Mouse (Mus musculus): ENCODE measurements at regions not wholly inside any gene's neighbourhood (a gene's known extent, or its start where the extent isn't known, plus 50 kb on each side); places are given as distances from the start of the nearest gene placed in this dataset.
A peak's percentile ranks its signal among the peaks of the same experiment; 100 is the strongest.

- Histone ChIP-seq H3K4me2 (replicated peaks) (no peak overlapping the region), H3K9me3 (ENCODE audit: control insufficient read depth, low read length) (no peaks in the 10 kb centered on the region), H3K4me1 (replicated peaks; ENCODE audit: control insufficient read depth, insufficient read depth, low read length) (no peaks in the 10 kb centered on the region), H3K4me3 (replicated peaks; ENCODE audit: low read length) (no peak overlapping the region), H3K36me3 (replicated peaks; ENCODE audit: control insufficient read depth, insufficient read depth) (no peaks in the 10 kb centered on the region), H3K27ac (no peak overlapping the region), H3K9ac (no peak overlapping the region), H3K27me3 (ENCODE audit: control insufficient read depth, insufficient read depth, low read length) (no peaks in the 10 kb centered on the region)
- DNase-seq (ENCODE audit: low spot score) (no peak), ATAC-seq (ENCODE audit: low FRiP score) (no peak)
- WGBS = 86% methylated on average over 3 of the region's 3 CpGs
Observed at GRCm38 (mm10) chr19:33043696-33044095, 286.4 kb downstream of the Pten start.

- Histone ChIP-seq H3K27me3 (ENCODE audit: control insufficient read depth, insufficient read depth, low read length) (no peaks in the 10 kb centered on the region), H3K9me3 (ENCODE audit: control insufficient read depth, low read length) (no peaks in the 10 kb centered on the region), H3K4me2 (replicated peaks) (no peak overlapping the region), H3K4me3 (replicated peaks; ENCODE audit: low read length) (no peak overlapping the region), H3K4me1 (replicated peaks; ENCODE audit: control insufficient read depth, insufficient read depth, low read length) (no peaks in the 10 kb centered on the region), H3K36me3 (replicated peaks; ENCODE audit: control insufficient read depth, insufficient read depth) (no peaks in the 10 kb centered on the region), H3K27ac (no peak overlapping the region), H3K9ac (no peak overlapping the region)
- DNase-seq (ENCODE audit: low spot score) (no peak), ATAC-seq (ENCODE audit: low FRiP score) (no peak)
- WGBS = 16% methylated on average over 9 of the region's 9 CpGs
Observed at GRCm38 (mm10) chr19:33048754-33049442, 291.6 kb downstream of the Pten start.

DNA sequence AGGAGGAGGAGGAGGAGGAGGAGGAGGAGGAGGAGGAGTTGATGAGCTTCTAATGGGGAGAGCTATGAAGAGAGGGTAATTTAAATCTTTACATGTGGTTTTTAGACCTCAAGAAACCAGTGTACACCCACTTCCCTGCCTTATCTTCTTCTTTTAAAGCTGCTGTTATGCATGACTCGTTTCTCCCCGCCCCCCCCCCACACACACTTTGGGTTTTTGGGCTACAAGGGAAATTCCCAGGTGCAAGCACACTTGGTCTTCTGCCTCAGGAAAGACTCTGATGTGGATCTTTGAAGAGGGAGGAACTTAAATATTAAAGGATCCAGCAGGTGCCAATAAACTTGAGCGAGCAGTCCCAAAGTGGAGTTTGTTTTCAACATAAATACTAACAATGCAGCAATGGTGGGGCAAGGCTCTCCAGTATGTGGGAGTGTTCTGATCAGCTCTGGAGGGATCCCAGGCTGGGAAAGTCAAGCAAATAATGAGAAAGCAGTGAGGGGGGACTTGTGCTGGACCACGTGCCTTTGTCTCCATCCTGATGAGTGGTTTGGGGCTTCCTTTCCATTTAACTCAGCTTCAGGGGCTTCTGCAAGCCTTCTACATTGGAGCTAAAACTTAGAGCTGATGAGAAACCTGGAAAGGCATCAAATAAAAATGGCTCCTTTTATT lies 296.0 kb downstream of the Pten start:
- WGBS = 74% methylated on average over 4 of the region's 4 CpGs
- Histone ChIP-seq H3K4me3 (replicated peaks; ENCODE audit: low read length) (no peak overlapping the region), H3K4me2 (replicated peaks) (no peak overlapping the region), H3K9me3 (ENCODE audit: control insufficient read depth, low read length) (no peaks in the 10 kb centered on the region), H3K27ac (no peak overlapping the region), H3K36me3 (replicated peaks; ENCODE audit: control insufficient read depth, insufficient read depth) (no peaks in the 10 kb centered on the region), H3K27me3 (ENCODE audit: control insufficient read depth, insufficient read depth, low read length) (no peaks in the 10 kb centered on the region), H3K4me1 (replicated peaks; ENCODE audit: control insufficient read depth, insufficient read depth, low read length) (no peaks in the 10 kb centered on the region), H3K9ac (no peak overlapping the region)
- ATAC-seq (ENCODE audit: low FRiP score) (no peak), DNase-seq (ENCODE audit: low spot score) (no peak)

- Histone ChIP-seq H3K4me2 (replicated peaks) (no peak overlapping the region), H3K4me3 (replicated peaks; ENCODE audit: low read length) (no peak overlapping the region), H3K27ac (no peak overlapping the region), H3K36me3 (replicated peaks; ENCODE audit: control insufficient read depth, insufficient read depth) (no peaks in the 10 kb centered on the region), H3K4me1 (replicated peaks; ENCODE audit: control insufficient read depth, insufficient read depth, low read length) (no peaks in the 10 kb centered on the region), H3K9ac (no peak overlapping the region), H3K27me3 (ENCODE audit: control insufficient read depth, insufficient read depth, low read length) (no peaks in the 10 kb centered on the region), H3K9me3 (ENCODE audit: control insufficient read depth, low read length) (no peaks in the 10 kb centered on the region)
- ATAC-seq (ENCODE audit: low FRiP score) = no peak
- 72% methylated on average over 10 of the region's 10 CpGs for WGBS
- no peak for DNase-seq (ENCODE audit: low spot score)
Observed at GRCm38 (mm10) chr19:33056372-33056791, 299.1 kb downstream of the Pten start.

- Histone ChIP-seq H3K27me3 (ENCODE audit: control insufficient read depth, insufficient read depth, low read length) (no peaks in the 10 kb centered on the region), H3K9ac (no peak overlapping the region), H3K27ac (no peak overlapping the region), H3K4me3 (replicated peaks; ENCODE audit: low read length) (no peak overlapping the region), H3K9me3 (ENCODE audit: control insufficient read depth, low read length) (no peaks in the 10 kb centered on the region), H3K4me1 (replicated peaks; ENCODE audit: control insufficient read depth, insufficient read depth, low read length) (no peaks in the 10 kb centered on the region), H3K4me2 (replicated peaks) (no peak overlapping the region), H3K36me3 (replicated peaks; ENCODE audit: control insufficient read depth, insufficient read depth) (no peaks in the 10 kb centered on the region)
- DNase-seq (ENCODE audit: low spot score) (no peak), ATAC-seq (ENCODE audit: low FRiP score) (no peak)
Observed at GRCm38 (mm10) chr19:33061006-33061405, 303.7 kb downstream of the Pten start.

DNA sequence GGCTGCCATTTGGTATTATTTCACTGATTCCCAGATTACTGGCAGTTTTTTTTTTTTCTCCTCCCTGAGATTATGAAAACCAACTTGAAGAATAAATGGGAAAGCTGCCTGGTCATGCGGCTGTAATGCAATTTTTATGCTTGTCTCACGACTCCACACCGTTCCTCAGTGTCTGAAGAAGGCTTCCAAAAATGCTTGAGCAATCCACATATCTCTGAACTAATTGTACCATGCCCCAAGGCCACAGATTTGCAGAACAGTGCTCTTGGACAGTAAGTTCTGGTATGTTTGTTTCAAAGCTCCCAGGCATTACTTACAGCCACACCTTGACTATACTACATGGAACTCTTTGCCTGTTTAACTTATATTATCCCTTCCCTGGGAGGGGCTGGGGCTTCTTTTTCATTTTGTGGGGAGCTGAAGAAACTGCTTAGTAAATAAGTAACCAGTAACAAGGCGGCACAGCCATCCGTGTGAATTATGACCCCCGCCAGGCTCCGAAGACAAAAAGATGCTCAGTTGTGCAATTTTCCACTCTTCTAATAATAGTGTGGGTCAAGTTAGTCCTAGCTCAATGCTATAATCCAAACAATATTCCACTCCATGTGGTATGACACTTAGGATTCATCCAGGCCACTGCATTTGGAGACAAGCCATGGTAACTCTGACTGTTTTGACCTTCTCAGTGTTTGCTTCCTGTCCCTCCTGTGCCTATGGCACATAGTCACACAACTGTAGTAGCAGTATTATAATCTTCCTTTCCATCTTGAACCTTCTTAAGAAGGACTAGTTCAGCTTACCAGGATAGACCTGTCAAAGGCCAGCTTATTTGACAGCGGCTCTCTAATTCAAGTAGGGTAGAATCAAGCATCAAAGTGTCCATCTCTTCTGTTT lies 305.1 kb downstream of the Pten start:
- H3K36me3 ChIP-seq (replicated peaks; ENCODE audit: control insufficient read depth, insufficient read depth) = no peaks in the 10 kb centered on the region
- no peak overlapping the region for H3K9ac ChIP-seq
- H3K9me3 ChIP-seq (ENCODE audit: control insufficient read depth, low read length) = no peaks in the 10 kb centered on the region
- no peak overlapping the region for H3K4me2 ChIP-seq (replicated peaks)
- DNase-seq (ENCODE audit: low spot score) (no peak), ATAC-seq (ENCODE audit: low FRiP score) (no peak)
- H3K4me1 ChIP-seq (replicated peaks; ENCODE audit: control insufficient read depth, insufficient read depth, low read length) = no peaks in the 10 kb centered on the region
- H3K4me3 ChIP-seq (replicated peaks; ENCODE audit: low read length) = no peak overlapping the region
- WGBS = 60% methylated on average over 8 of the region's 8 CpGs
- H3K27ac ChIP-seq = no peak overlapping the region
- H3K27me3 ChIP-seq (ENCODE audit: control insufficient read depth, insufficient read depth, low read length) = no peaks in the 10 kb centered on the region

GRCm38 (mm10) chr19:33065274-33066200 lies 308.2 kb downstream of the Pten start:
- Histone ChIP-seq H3K4me2 (replicated peaks) (no peak overlapping the region), H3K27ac (no peak overlapping the region), H3K27me3 (ENCODE audit: control insufficient read depth, insufficient read depth, low read length) (no peaks in the 10 kb centered on the region), H3K9ac (no peak overlapping the region), H3K4me3 (replicated peaks; ENCODE audit: low read length) (no peak overlapping the region), H3K36me3 (replicated peaks; ENCODE audit: control insufficient read depth, insufficient read depth) (no peaks in the 10 kb centered on the region), H3K4me1 (replicated peaks; ENCODE audit: control insufficient read depth, insufficient read depth, low read length) (no peaks in the 10 kb centered on the region), H3K9me3 (ENCODE audit: control insufficient read depth, low read length) (no peaks in the 10 kb centered on the region)
- ATAC-seq (ENCODE audit: low FRiP score) (no peak), DNase-seq (ENCODE audit: low spot score) (no peak)
- 75% methylated on average over 19 of the region's 19 CpGs for WGBS

DNA sequence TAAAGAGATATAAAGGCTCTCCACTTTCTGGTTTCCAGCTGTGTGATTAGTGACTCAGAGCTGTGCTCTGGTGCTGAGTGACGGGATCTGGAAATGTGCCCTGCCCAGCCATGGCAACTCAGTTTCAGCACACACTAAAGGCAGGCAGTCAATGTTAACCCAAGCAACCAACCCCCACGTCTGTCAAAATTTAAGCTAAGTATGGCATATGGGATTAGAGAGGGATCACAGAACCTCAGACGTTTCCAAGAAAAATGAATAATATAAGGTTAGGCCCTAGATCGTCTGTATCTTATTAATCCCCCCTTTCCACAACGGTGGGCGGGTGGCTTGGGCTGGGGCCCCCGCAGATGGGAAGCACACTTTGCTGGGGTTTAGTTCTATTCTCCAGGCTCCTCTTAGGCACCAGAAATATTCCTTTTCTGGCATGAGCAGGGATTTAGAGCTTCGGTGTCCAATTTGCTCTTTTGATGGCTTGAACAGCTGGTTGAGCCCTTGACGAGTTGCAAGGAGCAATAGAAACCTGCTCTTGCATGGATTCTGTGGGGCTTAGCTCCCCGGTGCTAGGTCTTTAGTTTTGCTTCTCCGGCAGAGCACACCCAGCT lies 311.2 kb downstream of the Pten start:
- H3K27me3 ChIP-seq (ENCODE audit: control insufficient read depth, insufficient read depth, low read length) = no peaks in the 10 kb centered on the region
- H3K4me1 ChIP-seq (replicated peaks; ENCODE audit: control insufficient read depth, insufficient read depth, low read length) = no peaks in the 10 kb centered on the region
- H3K9me3 ChIP-seq (ENCODE audit: control insufficient read depth, low read length) = no peaks in the 10 kb centered on the region
- H3K36me3 ChIP-seq (replicated peaks; ENCODE audit: control insufficient read depth, insufficient read depth) = no peaks in the 10 kb centered on the region
- H3K4me3 ChIP-seq (replicated peaks; ENCODE audit: low read length) = no peak overlapping the region
- DNase-seq (ENCODE audit: low spot score) = no peak
- 70% methylated on average over 11 of the region's 11 CpGs for WGBS
- H3K27ac ChIP-seq = no peak overlapping the region
- no peak overlapping the region for H3K4me2 ChIP-seq (replicated peaks)
- 0 out of 2 replicates have a peak, but pooled peaks have one; percentile 51 for ATAC-seq (ENCODE audit: low FRiP score)
- no peak overlapping the region for H3K9ac ChIP-seq
